Mouse (Mus musculus): ENCODE results near the gene Lsm2. TPM values are rescaled to one million over a fixed set of nuclear protein-coding genes. Genes with fewer than 3 reads are reported as not detected.

Gene Lsm2
- polyA plus RNA-seq (2014; fragmentation: Nextera tagmentation; extraction: Ambion mirVana): 103 and 110 TPM in 2 replicates

DNA sequence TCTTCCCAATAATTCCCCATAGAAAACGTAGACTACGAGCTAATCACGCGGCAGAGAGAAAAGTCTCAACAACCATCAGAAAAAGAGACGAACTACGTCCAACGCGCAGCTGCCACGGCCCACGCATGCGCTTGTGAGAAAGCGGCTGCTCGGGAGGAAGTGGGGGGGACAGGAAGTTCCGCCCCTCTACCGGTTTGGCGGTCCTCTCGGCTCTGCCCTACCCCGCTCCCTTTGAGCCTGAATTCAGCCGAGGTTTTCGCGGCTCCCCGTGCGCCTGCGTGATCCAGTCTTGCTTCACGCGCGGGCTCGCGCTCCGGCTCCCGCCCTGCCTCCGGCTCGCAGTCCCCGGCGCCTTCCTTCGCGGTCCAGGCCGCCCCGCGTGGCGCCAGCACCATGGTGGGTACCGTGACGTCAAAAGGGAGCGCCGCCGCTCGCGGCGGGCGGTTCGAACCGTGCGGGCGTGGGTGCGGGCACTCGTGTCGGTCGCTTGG is at the start of gene Lsm2:
Lsm2 (plus strand) TSS at position 173 of the 491 bp plus-strand sequence.
- Histone ChIP-seq H3K27ac (replicated peaks; ENCODE audit: low read depth, low read length) (peak within 1 kb of the TSS; percentile 96), H3K9me3 (ENCODE audit: control insufficient read depth, low read length) (no peaks in the 10 kb centered on the region), H3K4me3 (replicated peaks; ENCODE audit: low read depth, low read length) (peak within 1 kb of the TSS; percentile 82), H3K4me1 (ENCODE audit: control insufficient read depth, insufficient read depth, low read length) (peaks cover 12% of the 10 kb centered on the region), H3K9ac (replicated peaks; ENCODE audit: low read length) (peak within 1 kb of the TSS; percentile 84), H3K4me2 (ENCODE audit: low read length) (peak within 1 kb of the TSS; percentile 96), H3K27me3 (ENCODE audit: control insufficient read depth, insufficient read depth, low read length) (no peaks in the 10 kb centered on the region), H3K36me3 (ENCODE audit: control insufficient read depth, insufficient read depth, low read length) (peaks cover 16% of the 10 kb centered on the region)
- ATAC-seq (ENCODE audit: low FRiP score, low TSS enrichment) (peak; percentile 96), DNase-seq (peak; percentile 96)
- under 1% methylated on average over 58 of the region's 58 CpGs for WGBS

DNA sequence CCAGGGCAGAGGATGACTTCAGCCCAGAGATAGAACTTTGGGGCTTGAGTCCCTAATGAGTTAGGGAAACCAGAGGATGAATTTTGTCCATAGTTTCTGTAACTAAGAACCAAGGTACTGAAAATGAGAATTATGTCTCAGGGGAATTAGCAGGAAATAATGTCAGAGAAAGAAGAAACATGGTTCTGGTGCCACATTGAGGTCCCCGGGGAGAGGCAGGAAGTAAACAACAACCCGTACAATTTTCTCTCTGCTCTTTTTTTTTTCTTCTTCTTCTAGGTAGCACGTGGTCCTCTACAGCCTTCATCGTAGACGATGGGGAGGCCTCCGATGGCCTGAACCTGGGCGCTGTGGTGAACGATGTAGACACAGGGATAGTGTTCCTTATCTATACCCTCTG is 49.4 kb upstream of the Lsm2 start:
- H3K4me1 ChIP-seq (ENCODE audit: control insufficient read depth, insufficient read depth, low read length): peaks cover 11% of the 10 kb centered on the region
- no peak for ATAC-seq (ENCODE audit: low FRiP score, low TSS enrichment)
- no peak for DNase-seq
- H3K4me3 ChIP-seq (replicated peaks; ENCODE audit: low read depth, low read length): peak overlapping the region; percentile 82
- H3K27ac ChIP-seq (replicated peaks; ENCODE audit: low read depth, low read length): no peak overlapping the region
- peak overlapping the region; percentile 80 for H3K9ac ChIP-seq (replicated peaks; ENCODE audit: low read length)
- peak overlapping the region; percentile 97 for H3K4me2 ChIP-seq (ENCODE audit: low read length)
- no peaks in the 10 kb centered on the region for H3K9me3 ChIP-seq (ENCODE audit: control insufficient read depth, low read length)
- H3K36me3 ChIP-seq (ENCODE audit: control insufficient read depth, insufficient read depth, low read length): peaks cover 30% of the 10 kb centered on the region
- no peaks in the 10 kb centered on the region for H3K27me3 ChIP-seq (ENCODE audit: control insufficient read depth, insufficient read depth, low read length)
- WGBS: 96% methylated on average over 8 of the region's 8 CpGs

DNA sequence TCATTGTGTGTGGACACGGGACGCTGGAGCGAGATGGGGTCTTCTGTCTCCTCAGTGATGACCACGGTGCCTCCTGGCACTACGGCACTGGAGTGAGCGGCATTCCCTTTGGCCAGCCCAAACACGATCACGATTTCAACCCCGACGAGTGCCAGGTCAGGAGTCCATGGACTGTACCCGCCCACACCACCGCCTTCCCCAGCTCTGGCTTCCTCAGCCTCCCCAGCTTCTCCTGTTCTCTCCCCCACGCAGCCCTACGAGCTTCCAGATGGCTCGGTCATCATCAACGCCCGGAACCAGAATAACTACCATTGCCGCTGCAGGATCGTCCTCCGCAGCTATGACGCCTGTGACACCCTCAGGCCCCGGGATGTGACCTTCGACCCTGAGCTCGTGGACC is 47.6 kb upstream of the Lsm2 start:
- Histone ChIP-seq H3K4me3 (replicated peaks; ENCODE audit: low read depth, low read length) (no peak overlapping the region), H3K27ac (replicated peaks; ENCODE audit: low read depth, low read length) (no peak overlapping the region), H3K4me2 (ENCODE audit: low read length) (no peak overlapping the region), H3K9ac (replicated peaks; ENCODE audit: low read length) (no peak overlapping the region), H3K9me3 (ENCODE audit: control insufficient read depth, low read length) (no peaks in the 10 kb centered on the region), H3K4me1 (ENCODE audit: control insufficient read depth, insufficient read depth, low read length) (peaks cover 11% of the 10 kb centered on the region), H3K27me3 (ENCODE audit: control insufficient read depth, insufficient read depth, low read length) (no peaks in the 10 kb centered on the region), H3K36me3 (ENCODE audit: control insufficient read depth, insufficient read depth, low read length) (peaks cover 30% of the 10 kb centered on the region)
- WGBS: 64% methylated on average over 24 of the region's 24 CpGs
- no peak for ATAC-seq (ENCODE audit: low FRiP score, low TSS enrichment)
- no peak for DNase-seq

DNA sequence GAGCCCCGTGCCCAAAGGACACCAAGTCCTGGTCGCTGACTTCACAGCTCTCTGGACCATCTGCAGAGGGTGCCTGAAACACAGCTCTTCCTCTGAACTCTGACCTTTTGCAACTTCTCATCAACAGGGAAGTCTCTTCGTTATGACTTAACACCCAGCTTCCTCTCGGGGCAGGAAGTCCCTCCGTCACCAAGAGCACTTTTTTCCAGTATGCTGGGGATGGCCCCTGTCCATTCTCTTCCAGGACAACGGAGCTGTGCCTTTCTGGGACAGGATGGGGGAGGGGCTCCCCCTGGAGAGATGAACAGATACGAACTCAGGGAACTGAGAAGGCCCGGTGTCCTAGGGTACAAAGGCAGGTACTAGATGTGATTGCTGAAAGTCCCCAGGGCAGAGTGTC is 46.8 kb upstream of the Lsm2 start:
- DNase-seq (no peak), ATAC-seq (ENCODE audit: low FRiP score, low TSS enrichment) (no peak)
- Histone ChIP-seq H3K4me3 (replicated peaks; ENCODE audit: low read depth, low read length) (no peak overlapping the region), H3K4me2 (ENCODE audit: low read length) (no peak overlapping the region), H3K9ac (replicated peaks; ENCODE audit: low read length) (no peak overlapping the region), H3K9me3 (ENCODE audit: control insufficient read depth, low read length) (no peaks in the 10 kb centered on the region), H3K4me1 (ENCODE audit: control insufficient read depth, insufficient read depth, low read length) (peaks cover 11% of the 10 kb centered on the region), H3K27ac (replicated peaks; ENCODE audit: low read depth, low read length) (no peak overlapping the region), H3K27me3 (ENCODE audit: control insufficient read depth, insufficient read depth, low read length) (no peaks in the 10 kb centered on the region), H3K36me3 (ENCODE audit: control insufficient read depth, insufficient read depth, low read length) (peaks cover 30% of the 10 kb centered on the region)
- WGBS: 63% methylated on average over 8 of the region's 8 CpGs

DNA sequence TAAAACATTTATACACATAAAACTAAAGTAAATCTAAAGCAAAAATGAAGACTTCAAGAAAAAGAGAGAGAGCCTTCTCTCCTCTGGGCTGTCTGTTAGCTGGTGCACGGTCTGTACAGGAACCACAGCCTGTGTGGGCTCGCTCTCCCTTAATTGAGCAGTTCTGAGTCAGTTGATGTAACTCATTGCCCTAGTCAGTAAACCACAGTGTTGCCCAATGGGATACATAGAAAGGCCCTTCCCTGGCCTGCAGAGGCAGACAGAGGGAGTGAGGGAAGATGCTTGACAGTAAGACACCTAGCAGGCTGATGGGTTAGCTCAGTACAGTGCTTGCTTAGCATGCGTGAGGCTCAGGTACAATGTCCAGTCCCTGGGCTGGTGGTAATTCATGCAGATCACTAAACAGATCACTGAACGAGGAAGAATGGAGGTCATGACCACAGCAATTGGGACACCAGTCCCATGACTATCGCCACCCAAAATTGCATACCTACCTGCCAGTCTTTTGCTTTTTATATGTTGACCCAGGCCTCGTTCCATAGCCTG is 43.6 kb upstream of the Lsm2 start:
- H3K27me3 ChIP-seq (ENCODE audit: control insufficient read depth, insufficient read depth, low read length): no peaks in the 10 kb centered on the region
- no peak for ATAC-seq (ENCODE audit: low FRiP score, low TSS enrichment)

DNA sequence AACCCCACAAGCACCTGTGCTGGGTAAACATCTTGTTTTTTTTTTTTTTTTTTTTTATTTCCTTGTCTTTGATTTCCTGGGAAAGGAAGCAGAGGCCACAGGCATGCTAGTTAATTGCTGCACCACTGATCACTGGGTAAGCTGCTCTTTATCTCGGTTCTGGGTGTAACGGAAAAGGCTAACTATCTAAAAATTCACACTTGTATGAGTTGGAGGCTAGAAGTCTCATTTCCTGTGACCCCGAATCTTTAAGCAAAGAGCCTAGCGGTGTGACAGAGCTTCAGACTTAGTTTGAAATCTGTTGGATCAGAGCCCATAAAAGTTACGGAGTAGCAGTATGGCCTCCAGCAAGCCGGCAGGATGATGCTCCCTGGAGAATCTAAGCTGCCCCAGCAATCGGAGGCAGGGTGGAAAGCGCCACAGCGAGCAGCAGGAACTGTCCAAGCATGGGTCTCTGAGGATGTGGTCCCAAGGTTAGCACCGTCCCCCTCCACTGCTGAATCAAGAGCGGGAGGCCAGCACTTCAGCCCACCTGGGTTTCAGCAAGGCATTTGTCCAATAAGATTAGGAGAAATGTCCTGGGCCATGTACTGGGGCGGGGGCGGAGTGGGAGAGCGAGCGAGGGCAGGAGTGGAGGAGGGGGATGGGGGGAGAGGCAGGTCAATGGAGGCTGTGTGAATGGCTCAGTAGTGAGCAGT is 40.2 kb upstream of the Lsm2 start:
- Histone ChIP-seq H3K4me3 (replicated peaks; ENCODE audit: low read depth, low read length) (no peak overlapping the region), H3K27me3 (ENCODE audit: control insufficient read depth, insufficient read depth, low read length) (no peaks in the 10 kb centered on the region), H3K4me2 (ENCODE audit: low read length) (peak overlapping the region; percentile 33), H3K36me3 (ENCODE audit: control insufficient read depth, insufficient read depth, low read length) (no peaks in the 10 kb centered on the region), H3K9me3 (ENCODE audit: control insufficient read depth, low read length) (no peaks in the 10 kb centered on the region), H3K27ac (replicated peaks; ENCODE audit: low read depth, low read length) (peak overlapping the region; percentile 55; the same call in 1 of the 2 replicates), H3K9ac (replicated peaks; ENCODE audit: low read length) (0 out of 2 replicates have a peak overlapping the region, but pooled peaks have one; percentile 12), H3K4me1 (ENCODE audit: control insufficient read depth, insufficient read depth, low read length) (0 out of 2 replicates have a peak, but pooled peaks cover 4% of the 10 kb centered on the region)
- WGBS: 5% methylated on average over 15 of the region's 15 CpGs
- DNase-seq: peak; percentile 16
- no peak for ATAC-seq (ENCODE audit: low FRiP score, low TSS enrichment)

More for the DNA sequence above, 43.6 kb upstream of the Lsm2 start:
- Histone ChIP-seq H3K4me1 (ENCODE audit: control insufficient read depth, insufficient read depth, low read length) (0 out of 2 replicates have a peak, but pooled peaks cover 4% of the 10 kb centered on the region), H3K4me2 (ENCODE audit: low read length) (no peak overlapping the region), H3K9me3 (ENCODE audit: control insufficient read depth, low read length) (no peaks in the 10 kb centered on the region), H3K4me3 (replicated peaks; ENCODE audit: low read depth, low read length) (no peak overlapping the region), H3K9ac (replicated peaks; ENCODE audit: low read length) (no peak overlapping the region), H3K27ac (replicated peaks; ENCODE audit: low read depth, low read length) (no peak overlapping the region), H3K36me3 (ENCODE audit: control insufficient read depth, insufficient read depth, low read length) (peaks cover 26% of the 10 kb centered on the region)
- WGBS: 87% methylated on average over 6 of the region's 6 CpGs
- DNase-seq: no peak

DNA sequence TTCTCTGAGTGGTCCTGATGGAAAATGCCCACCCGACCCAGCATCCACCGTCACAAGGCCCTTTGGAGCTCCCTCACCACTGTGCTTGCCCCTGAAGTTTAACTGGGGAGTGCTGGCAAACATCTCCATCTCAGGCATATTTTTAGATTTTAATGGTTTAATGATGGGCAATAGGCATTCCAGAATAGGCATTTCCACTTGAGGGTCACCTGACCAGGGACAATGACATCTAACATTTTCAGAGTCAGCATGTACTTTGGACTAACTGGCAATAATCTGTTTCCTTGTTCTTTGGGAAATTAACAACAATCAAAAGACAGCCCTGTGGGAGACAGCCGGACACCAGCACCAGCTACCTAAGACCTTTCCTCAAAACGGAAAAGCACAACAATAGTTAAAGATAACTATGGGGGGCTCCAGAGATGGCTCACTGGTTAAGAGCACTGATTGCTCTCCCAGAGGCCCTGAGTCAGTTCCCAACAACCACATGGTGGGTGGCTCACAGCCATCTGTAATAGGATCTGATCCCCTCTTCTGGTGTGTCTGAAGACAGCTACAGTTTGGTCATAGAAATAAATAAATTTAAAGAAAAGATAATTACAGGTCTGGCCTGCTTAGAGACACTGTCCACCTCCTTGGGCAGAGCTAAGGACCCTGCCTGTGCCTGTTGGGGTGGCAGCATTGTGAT is 38.4 kb upstream of the Lsm2 start:
- 87% methylated on average over 4 of the region's 4 CpGs for WGBS
- DNase-seq: no peak
- no peaks in the 10 kb centered on the region for H3K27me3 ChIP-seq (ENCODE audit: control insufficient read depth, insufficient read depth, low read length)
- H3K4me1 ChIP-seq (ENCODE audit: control insufficient read depth, insufficient read depth, low read length): 0 out of 2 replicates have a peak, but pooled peaks cover 4% of the 10 kb centered on the region
- no peak overlapping the region for H3K4me2 ChIP-seq (ENCODE audit: low read length)
- no peak overlapping the region for H3K27ac ChIP-seq (replicated peaks; ENCODE audit: low read depth, low read length)
- no peaks in the 10 kb centered on the region for H3K9me3 ChIP-seq (ENCODE audit: control insufficient read depth, low read length)
- no peak overlapping the region for H3K9ac ChIP-seq (replicated peaks; ENCODE audit: low read length)
- no peak for ATAC-seq (ENCODE audit: low FRiP score, low TSS enrichment)
- 0 out of 2 replicates have a peak, but pooled peaks cover 1% of the 10 kb centered on the region for H3K36me3 ChIP-seq (ENCODE audit: control insufficient read depth, insufficient read depth, low read length)
- H3K4me3 ChIP-seq (replicated peaks; ENCODE audit: low read depth, low read length): no peak overlapping the region

DNA sequence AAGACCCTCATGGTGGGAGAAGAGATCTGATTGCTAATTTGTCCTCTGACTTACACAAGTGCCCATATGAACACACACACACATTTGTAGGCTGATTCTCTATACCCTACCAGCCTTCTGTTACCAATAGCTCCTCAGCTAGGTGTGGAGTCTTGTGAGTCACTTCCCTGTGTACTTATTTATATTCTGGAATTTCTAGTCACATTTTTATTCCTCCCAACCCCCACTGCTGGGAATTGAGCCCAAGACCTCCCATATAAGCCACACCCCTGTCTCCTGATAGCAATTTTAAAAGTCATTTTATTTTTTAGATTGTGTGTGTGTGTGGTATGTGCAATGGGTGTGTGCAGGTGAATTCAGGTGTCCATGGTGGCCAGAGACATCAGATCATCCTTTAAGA is 37.3 kb upstream of the Lsm2 start:
- Histone ChIP-seq H3K27me3 (ENCODE audit: control insufficient read depth, insufficient read depth, low read length) (no peaks in the 10 kb centered on the region), H3K9ac (replicated peaks; ENCODE audit: low read length) (no peak overlapping the region), H3K4me1 (ENCODE audit: control insufficient read depth, insufficient read depth, low read length) (0 out of 2 replicates have a peak, but pooled peaks cover 4% of the 10 kb centered on the region), H3K9me3 (ENCODE audit: control insufficient read depth, low read length) (no peaks in the 10 kb centered on the region), H3K4me3 (replicated peaks; ENCODE audit: low read depth, low read length) (no peak overlapping the region), H3K4me2 (ENCODE audit: low read length) (no peak overlapping the region), H3K36me3 (ENCODE audit: control insufficient read depth, insufficient read depth, low read length) (peaks cover 9% of the 10 kb centered on the region), H3K27ac (replicated peaks; ENCODE audit: low read depth, low read length) (no peak overlapping the region)
- DNase-seq (no peak), ATAC-seq (ENCODE audit: low FRiP score, low TSS enrichment) (no peak)

All from midbrain, embryonic 14.5 days (tissue).